Mouse (Mus musculus): Measurements from ENCODE around the gene Apba1. TPM values are rescaled to one million over a fixed set of nuclear protein-coding genes. Genes with fewer than 3 reads are reported as not detected.

Gene Apba1
- polyA plus RNA-seq, 1 experiment from 2014 or later = 0.74 TPM

DNA sequence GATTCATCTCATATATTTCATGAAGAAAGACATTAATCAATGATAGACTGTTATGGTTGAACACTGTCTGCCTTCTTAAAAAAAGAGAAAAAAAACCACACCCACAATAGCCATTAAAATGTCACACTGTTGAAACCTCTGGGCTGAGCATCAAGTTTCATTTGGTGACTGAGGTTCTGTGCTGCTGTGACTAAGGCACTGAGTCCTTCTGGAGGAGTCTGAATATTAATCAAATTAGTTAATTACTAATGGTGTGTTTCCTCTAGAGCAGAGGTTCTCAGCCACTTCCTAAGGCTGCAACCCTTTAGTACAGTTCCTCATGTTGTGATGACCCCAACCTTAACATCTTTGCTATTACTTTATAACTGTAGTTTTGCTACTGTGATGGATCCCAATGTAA is 20.4 kb downstream of the Apba1 start:
- Histone ChIP-seq H3K36me3 (no peaks in the 10 kb centered on the region), H3K4me1 (no peaks in the 10 kb centered on the region), H3K4me3 (no peak overlapping the region), H3K9ac (no peak overlapping the region), H3K9me3 (no peaks in the 10 kb centered on the region), H3K27ac (no peak overlapping the region), H3K27me3 (no peaks in the 10 kb centered on the region), H3K4me2 (no peak overlapping the region)
- ATAC-seq (ENCODE audit: insufficient number of reproducible peaks, low FRiP score, low TSS enrichment, low read depth) = no peak

DNA sequence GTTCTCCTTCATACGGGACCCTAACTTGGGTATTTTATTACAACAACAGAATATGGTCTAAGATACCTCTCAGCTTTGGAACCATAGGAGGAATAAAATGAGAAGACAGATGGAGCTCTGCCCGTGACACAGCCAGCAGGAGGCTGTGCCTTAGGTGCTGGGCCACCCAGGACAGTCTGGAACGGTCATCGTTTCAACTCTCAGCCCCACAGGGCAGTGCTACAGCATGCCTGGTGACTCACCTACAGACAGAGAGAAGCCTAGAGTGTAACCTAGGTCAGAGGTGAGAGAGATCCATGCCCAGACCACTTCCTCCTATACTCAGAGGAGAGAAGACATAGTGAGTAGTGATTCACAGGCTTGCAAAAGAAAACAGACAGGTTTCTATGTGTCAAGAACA is 21.4 kb downstream of the Apba1 start:
- H3K27ac ChIP-seq = no peak overlapping the region
- no peak overlapping the region for H3K4me2 ChIP-seq
- H3K27me3 ChIP-seq = no peaks in the 10 kb centered on the region
- 84% methylated on average over 4 of the region's 4 CpGs for WGBS
- H3K36me3 ChIP-seq = no peaks in the 10 kb centered on the region
- ATAC-seq (ENCODE audit: insufficient number of reproducible peaks, low FRiP score, low TSS enrichment, low read depth) = no peak
- H3K9me3 ChIP-seq = no peaks in the 10 kb centered on the region
- no peak overlapping the region for H3K4me3 ChIP-seq
- no peak overlapping the region for H3K9ac ChIP-seq
- H3K4me1 ChIP-seq = no peaks in the 10 kb centered on the region

- Histone ChIP-seq H3K27me3 (no peaks in the 10 kb centered on the region), H3K36me3 (no peaks in the 10 kb centered on the region), H3K9me3 (no peaks in the 10 kb centered on the region), H3K4me1 (no peaks in the 10 kb centered on the region), H3K27ac (no peak overlapping the region), H3K4me2 (no peak overlapping the region), H3K4me3 (no peak overlapping the region), H3K9ac (no peak overlapping the region)
- WGBS = 10% methylated on average over 9 of the region's 9 CpGs
- no peak for ATAC-seq (ENCODE audit: insufficient number of reproducible peaks, low FRiP score, low TSS enrichment, low read depth)
Observed at GRCm38 (mm10) chr19:23781968-23782367, 23.3 kb downstream of the Apba1 start.

- Histone ChIP-seq H3K4me3 (no peak overlapping the region), H3K9me3 (no peaks in the 10 kb centered on the region), H3K27me3 (no peaks in the 10 kb centered on the region), H3K4me1 (no peaks in the 10 kb centered on the region), H3K27ac (no peak overlapping the region), H3K4me2 (no peak overlapping the region), H3K36me3 (no peaks in the 10 kb centered on the region), H3K9ac (no peak overlapping the region)
- 66% methylated on average over 9 of the region's 9 CpGs for WGBS
- no peak for ATAC-seq (ENCODE audit: insufficient number of reproducible peaks, low FRiP score, low TSS enrichment, low read depth)
Observed at GRCm38 (mm10) chr19:23788420-23789132, 29.9 kb downstream of the Apba1 start.

DNA sequence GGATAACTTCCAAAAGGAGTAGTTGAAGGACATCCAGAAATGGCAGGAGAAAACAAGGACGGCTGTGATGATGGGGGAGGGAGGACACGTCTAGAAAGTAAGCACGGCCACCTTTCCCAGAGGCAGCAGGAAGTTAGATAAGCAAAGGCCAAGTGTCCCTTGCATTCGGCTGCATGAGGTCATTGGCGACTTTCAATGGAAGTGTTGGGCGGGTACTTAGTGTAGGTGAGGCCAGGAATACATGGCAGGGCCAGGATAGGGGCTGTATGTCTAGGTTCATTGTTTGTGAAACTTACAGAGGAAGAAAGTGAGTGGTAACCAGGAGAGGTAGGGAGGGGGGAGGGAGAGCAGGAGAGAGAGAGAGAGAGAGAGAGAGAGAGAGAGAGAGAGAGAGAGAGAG is 33.0 kb downstream of the Apba1 start:
- Histone ChIP-seq H3K36me3 (no peaks in the 10 kb centered on the region), H3K27ac (no peak overlapping the region), H3K9me3 (no peaks in the 10 kb centered on the region), H3K27me3 (no peaks in the 10 kb centered on the region), H3K4me1 (no peaks in the 10 kb centered on the region), H3K4me2 (no peak overlapping the region), H3K4me3 (no peak overlapping the region), H3K9ac (no peak overlapping the region)
- 78% methylated on average over 6 of the region's 6 CpGs for WGBS
- ATAC-seq (ENCODE audit: insufficient number of reproducible peaks, low FRiP score, low TSS enrichment, low read depth) = no peak

DNA sequence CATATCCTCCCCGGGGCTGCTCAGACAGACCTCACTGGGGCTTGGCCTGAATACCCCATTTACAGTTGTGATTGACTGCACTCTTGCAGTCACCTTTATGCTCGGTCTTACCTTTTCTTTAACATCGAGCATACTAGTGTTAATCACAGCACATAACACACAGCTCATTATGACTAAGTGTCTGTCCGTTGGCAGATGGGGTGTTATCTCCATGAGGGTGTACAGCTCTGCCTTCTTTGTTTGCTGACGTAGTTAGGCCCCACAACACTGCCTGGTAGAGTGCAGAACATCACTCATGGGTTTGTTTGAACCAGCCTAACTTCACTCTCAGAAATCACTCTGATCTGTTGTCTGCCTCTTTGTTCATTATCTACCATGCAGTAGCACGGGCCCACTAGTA is 33.9 kb downstream of the Apba1 start:
- Histone ChIP-seq H3K9ac (no peak overlapping the region), H3K36me3 (no peaks in the 10 kb centered on the region), H3K4me1 (no peaks in the 10 kb centered on the region), H3K4me2 (no peak overlapping the region), H3K27ac (no peak overlapping the region), H3K9me3 (no peaks in the 10 kb centered on the region), H3K4me3 (no peak overlapping the region), H3K27me3 (no peaks in the 10 kb centered on the region)
- ATAC-seq (ENCODE audit: insufficient number of reproducible peaks, low FRiP score, low TSS enrichment, low read depth) = no peak
- 90% methylated on average over 6 of the region's 6 CpGs for WGBS

- H3K36me3 ChIP-seq = no peaks in the 10 kb centered on the region
Observed at GRCm38 (mm10) chr19:23794491-23794890, 35.8 kb downstream of the Apba1 start.

GRCm38 (mm10) chr19:23795156-23795555 is 36.5 kb downstream of the Apba1 start:
- ATAC-seq (ENCODE audit: insufficient number of reproducible peaks, low FRiP score, low TSS enrichment, low read depth) = no peak

More at GRCm38 (mm10) chr19:23794491-23794890, 35.8 kb downstream of the Apba1 start:
- no peak overlapping the region for H3K27ac ChIP-seq
- H3K4me3 ChIP-seq = no peak overlapping the region
- no peaks in the 10 kb centered on the region for H3K9me3 ChIP-seq
- no peak overlapping the region for H3K9ac ChIP-seq
- no peak for ATAC-seq (ENCODE audit: insufficient number of reproducible peaks, low FRiP score, low TSS enrichment, low read depth)
- no peaks in the 10 kb centered on the region for H3K4me1 ChIP-seq
- no peak overlapping the region for H3K4me2 ChIP-seq
- WGBS = 62% methylated on average over 3 of the region's 3 CpGs
- no peaks in the 10 kb centered on the region for H3K27me3 ChIP-seq

DNA sequence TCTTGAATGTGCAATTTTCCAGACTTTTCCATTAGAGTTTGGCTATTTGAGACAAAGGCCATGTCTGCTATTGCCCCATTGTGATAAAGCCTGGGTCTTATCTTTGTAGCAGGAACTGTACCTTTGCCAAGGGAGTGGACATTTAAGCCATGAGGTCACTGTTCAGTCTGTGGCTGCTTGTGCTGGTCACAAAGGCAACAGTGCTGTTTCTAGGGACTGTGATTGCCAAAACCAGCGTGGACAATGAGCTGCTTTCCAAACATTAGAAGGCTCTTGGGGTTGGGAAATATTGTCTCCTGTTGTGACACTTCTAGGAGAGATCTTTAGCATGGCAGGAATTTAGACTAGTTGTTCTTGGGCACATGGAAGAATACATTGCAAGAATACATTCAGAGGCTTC is 42.5 kb downstream of the Apba1 start:
- Histone ChIP-seq H3K4me3 (no peak overlapping the region), H3K27ac (no peak overlapping the region), H3K9ac (no peak overlapping the region), H3K4me2 (no peak overlapping the region), H3K36me3 (no peaks in the 10 kb centered on the region), H3K27me3 (no peaks in the 10 kb centered on the region), H3K9me3 (no peaks in the 10 kb centered on the region), H3K4me1 (no peaks in the 10 kb centered on the region)
- whole genome bisulfite sequencing = 53% methylated on average over 1 of the region's 1 CpGs
- no peak for ATAC-seq (ENCODE audit: insufficient number of reproducible peaks, low FRiP score, low TSS enrichment, low read depth)

More at GRCm38 (mm10) chr19:23795156-23795555, 36.5 kb downstream of the Apba1 start:
- Histone ChIP-seq H3K36me3 (no peaks in the 10 kb centered on the region), H3K27me3 (no peaks in the 10 kb centered on the region), H3K4me2 (no peak overlapping the region), H3K9ac (no peak overlapping the region), H3K4me3 (no peak overlapping the region), H3K9me3 (no peaks in the 10 kb centered on the region), H3K27ac (no peak overlapping the region), H3K4me1 (no peaks in the 10 kb centered on the region)
- WGBS = 58% methylated on average over 4 of the region's 4 CpGs

DNA sequence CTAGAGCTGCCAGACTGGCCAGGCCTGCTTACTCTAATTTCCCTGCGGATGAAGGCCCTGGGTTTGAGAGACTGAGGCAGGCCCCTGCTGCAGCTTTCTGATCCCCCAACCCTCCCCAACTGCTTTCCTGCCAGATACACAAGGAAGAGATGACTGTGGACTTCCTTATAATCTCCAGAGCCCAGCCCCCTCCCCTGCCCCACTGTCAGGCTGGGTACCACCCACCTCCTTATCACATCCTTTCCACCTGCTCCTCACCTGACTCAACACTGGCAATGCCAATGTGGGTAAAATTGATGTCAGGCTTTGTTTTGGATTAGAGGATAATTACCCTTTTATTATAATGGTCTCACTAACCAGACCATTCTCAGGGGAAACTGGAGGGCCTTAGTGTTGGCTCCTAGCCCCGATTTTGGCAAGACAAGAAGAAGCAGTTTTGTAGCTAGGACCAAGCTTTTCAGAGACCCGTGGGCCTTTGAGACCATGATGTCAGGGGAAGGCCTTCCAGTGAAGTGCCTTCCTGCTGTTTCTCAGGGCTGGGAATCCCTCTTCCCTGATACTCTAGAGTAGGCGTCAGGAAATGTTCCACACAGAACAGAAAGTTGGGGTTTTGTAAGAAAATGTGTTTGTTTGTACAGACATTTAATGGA is 44.7 kb downstream of the Apba1 start:
- H3K4me2 ChIP-seq = no peak overlapping the region
- H3K4me1 ChIP-seq = no peaks in the 10 kb centered on the region
- no peak overlapping the region for H3K9ac ChIP-seq
- ATAC-seq (ENCODE audit: insufficient number of reproducible peaks, low FRiP score, low TSS enrichment, low read depth) = no peak
- no peaks in the 10 kb centered on the region for H3K9me3 ChIP-seq
- H3K36me3 ChIP-seq = no peaks in the 10 kb centered on the region
- H3K27ac ChIP-seq = no peak overlapping the region
- no peak overlapping the region for H3K4me3 ChIP-seq
- no peaks in the 10 kb centered on the region for H3K27me3 ChIP-seq
- WGBS = 64% methylated on average over 4 of the region's 4 CpGs

GRCm38 (mm10) chr19:23806796-23807195 is 48.1 kb downstream of the Apba1 start:
- WGBS = 42% methylated on average over 6 of the region's 6 CpGs
- H3K27me3 ChIP-seq = no peaks in the 10 kb centered on the region
- H3K4me3 ChIP-seq = no peak overlapping the region
- no peak overlapping the region for H3K9ac ChIP-seq
- ATAC-seq (ENCODE audit: insufficient number of reproducible peaks, low FRiP score, low TSS enrichment, low read depth) = no peak
- H3K36me3 ChIP-seq = no peaks in the 10 kb centered on the region
- H3K4me2 ChIP-seq = no peak overlapping the region
- H3K27ac ChIP-seq = no peak overlapping the region
- no peaks in the 10 kb centered on the region for H3K4me1 ChIP-seq
- H3K9me3 ChIP-seq = no peaks in the 10 kb centered on the region

GRCm38 (mm10) chr19:23807371-23807770 is 48.7 kb downstream of the Apba1 start:
- no peak overlapping the region for H3K4me3 ChIP-seq
- WGBS = 64% methylated on average over 8 of the region's 8 CpGs
- no peak for ATAC-seq (ENCODE audit: insufficient number of reproducible peaks, low FRiP score, low TSS enrichment, low read depth)
- no peak overlapping the region for H3K27ac ChIP-seq
- H3K9ac ChIP-seq = no peak overlapping the region
- H3K4me2 ChIP-seq = no peak overlapping the region
- H3K27me3 ChIP-seq = no peaks in the 10 kb centered on the region
- H3K36me3 ChIP-seq = no peaks in the 10 kb centered on the region
- H3K4me1 ChIP-seq = no peaks in the 10 kb centered on the region
- no peaks in the 10 kb centered on the region for H3K9me3 ChIP-seq

Measured in limb, embryonic 15.5 days (tissue).